Mouse (Mus musculus): Measurements from ENCODE around the gene Cux2.

- no peak for TF ChIP-seq POLR2A (IDR thresholded peaks at IDR 0.05; ENCODE audit: borderline replicate concordance, low read depth, low read length)
- TF ChIP-seq CTCF (IDR thresholded peaks at IDR 0.05; ENCODE audit: low read depth, low read length): no peak
Observed at GRCm38 (mm10) chr5:122063204-122063933, 13.5 kb upstream of the Cux2 start.

Measured in bone marrow macrophage, adult 2 months (primary cell).